Mouse (Mus musculus) mouse embryonic stem cell (cell line): ENCODE measurements around the gene Sv2c.
"Not testable (repeated sequence)": the region's sequence is repeated elsewhere in the genome, so short reads cannot be mapped to it uniquely, and the experiment has no call there.

Experiments used
- in situ Hi-C, 2 experiments: fragments of 300-500 bp; cut with MboI; formaldehyde crosslinking; loops; 1 replicate in 1 of 2; 3 replicates in 1 of 2; pipeline ENCODE4 v1.14.3; 2019 to 2020; ENCODE audit warnings: low sequenced_read_pairs in 2 of 2, low pct_unique_long_range_greater_than_20kb in 1 of 2, mixed read lengths in 1 of 2; ENCODE audit not compliant: unreplicated experiment in 1 of 2

The Sv2c gene

DNA sequence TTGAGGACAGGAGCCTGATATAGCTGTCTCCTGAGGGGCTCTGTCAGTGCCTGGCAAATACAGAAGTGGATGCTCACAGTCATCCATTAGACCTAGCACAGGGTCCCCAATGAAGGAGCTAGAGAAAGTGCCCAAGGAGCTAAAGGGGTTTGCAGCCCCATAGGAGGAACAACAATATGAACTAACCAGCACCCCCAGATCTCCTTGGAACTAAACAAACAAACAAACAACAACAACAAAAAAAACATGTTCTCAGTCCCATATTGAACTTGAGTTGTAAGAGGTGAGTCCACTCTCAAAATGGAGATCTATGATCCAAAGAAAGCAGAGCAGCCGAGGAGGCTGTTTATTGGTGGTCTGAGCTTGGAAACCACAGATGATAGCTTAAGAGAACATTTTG is 50.6 kb downstream of the Sv2c start, which contains the start of gene Gm17190:
Gm17190 (plus strand) TSS at position 301 of the 400 bp plus-strand sequence.
- in situ Hi-C loops = not testable (repeated sequence)

DNA sequence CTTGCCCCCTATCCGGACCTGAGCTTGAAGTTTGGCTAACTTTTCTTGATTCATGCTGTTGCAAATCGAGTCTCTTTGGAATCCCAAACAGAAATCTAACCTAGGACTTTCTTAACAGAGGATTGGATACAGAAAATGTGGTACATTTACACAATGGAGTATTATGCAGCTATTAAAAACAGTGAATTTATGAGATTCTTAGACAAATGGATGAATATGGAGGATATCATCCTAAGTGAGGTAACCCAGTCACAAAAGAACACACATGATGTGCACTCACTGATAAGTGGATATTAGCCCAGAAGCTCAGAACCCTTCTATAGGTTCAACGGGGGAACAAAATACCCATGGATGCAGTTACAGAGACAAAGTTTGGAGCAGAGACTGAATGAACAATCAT is 51.1 kb downstream of the Sv2c start, which contains the start of gene Gm20075:
Gm20075 (minus strand) TSS at position 101 of the 400 bp plus-strand sequence.
- in situ Hi-C loops = not testable (repeated sequence)

DNA sequence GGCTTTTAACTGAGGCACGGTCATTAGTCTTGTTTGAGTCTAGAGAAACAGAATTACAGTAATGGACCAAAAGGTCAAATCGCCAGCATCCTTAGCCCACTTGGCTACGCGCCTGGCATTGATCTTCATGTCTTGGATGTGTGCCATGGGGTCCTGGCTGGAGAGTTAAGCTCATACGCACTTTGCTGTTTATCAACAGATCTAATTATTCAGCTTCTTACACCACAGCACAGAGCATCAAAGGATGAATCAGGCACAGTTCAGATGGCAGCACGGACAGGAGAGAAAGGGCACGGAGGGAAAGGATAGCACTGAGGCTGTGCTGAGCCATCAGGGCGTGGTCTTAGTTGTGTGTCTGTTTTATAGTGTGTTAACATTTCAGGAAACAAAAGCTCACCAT is 58.8 kb downstream of the Sv2c start:
- in situ Hi-C loops = no loop called here

DNA sequence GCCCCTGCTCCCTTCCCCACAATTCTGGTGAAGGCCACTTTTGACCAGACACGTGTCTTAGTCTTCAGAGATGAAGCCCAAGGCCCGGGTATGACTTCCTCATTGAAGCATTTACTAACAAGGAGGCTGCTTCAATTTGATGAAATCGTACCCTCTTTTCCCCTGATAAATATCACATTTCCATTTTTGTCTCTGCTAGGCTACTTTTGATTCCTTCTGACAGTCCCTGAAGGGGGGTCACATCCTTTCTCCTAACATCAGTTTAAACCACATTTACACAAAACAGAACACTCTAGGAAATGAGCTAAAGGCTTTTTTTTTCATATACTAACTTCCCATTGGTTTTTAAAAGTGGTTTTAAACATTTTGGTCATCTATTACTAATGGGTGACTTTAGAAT is 79.6 kb downstream of the Sv2c start:
- in situ Hi-C loops = no loop called here

DNA sequence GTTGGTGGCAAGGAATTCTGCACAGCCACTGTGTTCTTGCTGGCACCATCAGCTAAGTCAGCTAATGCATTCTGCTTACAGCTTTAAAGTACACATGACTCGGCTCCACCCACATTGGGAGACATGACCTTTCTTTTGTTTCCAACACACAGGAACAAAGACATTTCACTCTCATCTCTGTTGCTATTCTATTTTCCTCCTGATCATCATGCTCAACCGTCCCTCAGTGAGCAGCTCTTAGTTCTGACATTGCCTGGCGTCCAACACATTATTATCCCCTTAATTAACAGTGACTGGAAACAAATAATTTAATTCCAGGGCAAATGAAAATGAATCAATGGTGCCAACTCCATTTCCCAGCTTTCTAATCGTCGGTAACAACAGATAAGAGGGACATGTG is 87.0 kb downstream of the Sv2c start:
- in situ Hi-C loops = loop anchor here in 1 of 2 experiments (25.0 kb wide), 2 partner anchors 192 to 542 kb away; no protein-coding TSS in a partner anchor

DNA sequence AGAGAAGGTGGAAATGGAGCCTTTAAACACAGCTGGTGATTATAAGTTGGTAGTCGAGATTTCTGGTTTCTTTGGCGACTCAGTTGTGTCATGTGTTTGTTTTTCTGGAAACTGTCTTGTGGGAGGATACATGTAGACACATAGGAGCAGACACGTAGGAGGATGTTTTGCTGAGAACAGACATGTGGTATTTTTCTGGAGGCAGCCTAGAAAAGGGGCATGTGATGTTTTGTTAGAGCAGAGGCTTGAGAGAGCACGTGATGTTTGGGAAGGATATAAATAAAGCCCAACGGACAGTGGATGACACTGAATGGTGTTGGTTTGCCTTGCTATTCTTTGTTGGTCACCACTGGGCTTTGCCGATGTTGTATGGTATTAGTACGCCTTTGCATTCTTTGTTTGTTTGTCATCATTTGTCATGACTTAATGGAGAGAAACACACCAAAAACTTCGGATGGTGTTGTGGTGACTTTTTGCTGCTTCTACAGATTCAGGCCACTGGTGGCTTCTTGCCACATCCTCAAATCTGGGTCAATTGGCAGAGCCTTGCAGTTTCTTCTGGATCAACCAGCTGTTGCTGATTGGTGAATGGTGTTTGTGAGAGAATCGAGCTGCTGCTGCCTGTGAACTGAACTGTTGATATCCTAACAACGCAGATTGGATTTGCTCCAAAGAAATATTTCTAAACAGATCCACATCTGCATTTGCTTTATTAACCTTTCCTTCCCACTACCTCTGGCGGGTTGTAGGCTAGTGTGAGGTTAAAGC is 91.9 kb downstream of the Sv2c start:
- in situ Hi-C loops = loop anchor here in 1 of 2 experiments (25.0 kb wide), 2 partner anchors 197 to 547 kb away; no protein-coding TSS in a partner anchor

DNA sequence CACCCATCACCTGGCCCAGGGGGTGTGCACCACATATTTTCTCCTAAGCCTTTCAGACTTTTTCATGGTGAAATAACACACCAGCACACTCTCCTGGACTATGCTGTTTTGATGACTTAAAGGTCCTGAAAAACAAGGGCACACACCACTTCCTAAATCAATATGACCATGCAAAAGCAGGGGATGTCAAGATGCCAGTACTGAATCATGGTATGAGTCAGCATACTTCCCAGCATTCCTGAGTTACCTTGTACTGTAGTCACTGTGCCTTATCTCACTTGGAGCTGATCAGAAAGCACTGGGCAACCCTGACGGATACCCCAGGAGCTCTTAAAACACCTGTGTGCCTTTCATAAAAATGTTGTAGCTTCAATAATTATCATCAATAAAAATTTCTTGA is 92.8 kb downstream of the Sv2c start:
- in situ Hi-C loops = loop anchor here in 1 of 2 experiments (25.0 kb wide), 2 partner anchors 198 to 548 kb away; no protein-coding TSS in a partner anchor

DNA sequence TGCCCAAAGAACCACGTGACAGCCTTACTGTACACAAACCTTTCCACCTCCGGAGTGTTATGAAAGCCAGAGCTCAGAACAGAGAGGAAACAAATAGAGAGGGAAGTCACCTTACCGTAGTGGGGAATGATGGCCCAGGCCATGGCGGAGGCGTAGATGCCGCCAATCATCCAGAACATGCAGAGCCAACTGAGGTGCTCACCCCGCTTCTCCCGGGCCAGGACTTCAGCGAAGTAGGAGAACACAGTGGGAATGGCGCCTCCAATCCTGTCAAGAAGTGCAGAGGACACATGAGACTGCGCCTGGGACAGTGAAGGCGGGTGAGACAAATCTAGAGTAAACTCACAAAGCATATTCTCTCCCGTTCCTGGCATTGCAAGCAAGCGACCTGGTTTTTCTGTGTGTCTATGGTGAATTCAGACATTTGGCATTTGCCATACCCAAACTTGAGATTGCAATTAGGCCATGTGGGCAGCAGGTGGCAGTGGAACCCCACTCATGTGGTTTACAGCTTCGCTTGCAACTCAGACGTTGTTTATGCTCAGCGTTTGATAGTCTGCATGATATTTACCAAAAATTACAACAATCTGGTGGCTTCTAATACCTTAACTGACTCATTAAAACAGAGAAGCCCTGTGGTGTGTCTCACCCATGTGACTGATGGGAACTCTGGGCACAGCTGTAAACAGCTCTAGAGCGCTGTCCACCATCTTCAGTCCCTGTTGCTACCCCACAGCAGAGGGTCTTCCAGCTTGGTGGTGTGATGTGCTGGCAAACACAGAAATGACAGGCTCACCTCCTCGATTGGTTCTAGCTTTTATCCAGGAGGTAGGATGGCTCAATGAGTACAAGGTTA is 101.8 kb downstream of the Sv2c start:
- in situ Hi-C loops = loop anchor here in 1 of 2 experiments (25.0 kb wide), 2 partner anchors 207 to 557 kb away; no protein-coding TSS in a partner anchor

DNA sequence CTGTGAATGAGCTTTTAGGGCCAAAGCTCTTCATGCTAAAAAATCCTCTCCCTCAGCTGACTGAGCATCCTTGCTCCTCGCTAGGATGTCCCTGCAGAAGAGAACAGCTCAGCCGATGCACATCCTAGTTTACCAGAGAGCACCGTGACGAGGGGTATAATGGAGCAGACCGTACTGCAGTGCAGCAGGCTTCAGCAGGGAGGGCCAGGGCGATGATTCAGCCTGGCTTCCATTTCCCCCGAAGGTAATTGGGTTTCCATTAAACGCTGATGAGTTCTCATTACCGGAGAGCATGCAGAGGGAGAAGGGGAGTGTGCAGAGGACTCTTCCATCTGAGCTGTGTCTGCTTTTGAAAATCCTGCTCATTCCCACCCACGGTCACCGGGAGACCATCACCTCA is 108.5 kb downstream of the Sv2c start:
- in situ Hi-C loops = loop anchor here in 1 of 2 experiments (25.0 kb wide), 1 partner anchor 413 kb away; no protein-coding TSS in a partner anchor

DNA sequence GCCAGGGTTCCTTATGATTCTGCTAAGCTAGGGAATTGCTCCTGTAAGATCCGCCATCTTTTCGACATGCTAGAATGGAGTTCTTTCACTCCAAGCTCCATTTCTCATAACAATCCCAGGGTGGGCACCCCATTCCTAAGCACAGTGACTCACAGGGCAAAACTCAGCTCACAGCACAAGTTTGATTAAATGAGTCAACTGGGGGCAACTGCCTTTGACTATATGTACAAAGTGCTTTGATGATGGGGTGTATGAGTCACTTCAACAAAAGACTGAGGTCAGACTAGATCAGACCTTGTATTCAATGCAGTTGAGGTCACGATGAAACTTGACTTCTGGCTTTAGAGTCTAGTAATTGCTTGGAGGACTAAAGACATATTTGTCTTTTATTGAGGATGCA is 116.9 kb downstream of the Sv2c start:
- in situ Hi-C loops = loop anchor here in 1 of 2 experiments (25.0 kb wide), 1 partner anchor 422 kb away; no protein-coding TSS in a partner anchor

DNA sequence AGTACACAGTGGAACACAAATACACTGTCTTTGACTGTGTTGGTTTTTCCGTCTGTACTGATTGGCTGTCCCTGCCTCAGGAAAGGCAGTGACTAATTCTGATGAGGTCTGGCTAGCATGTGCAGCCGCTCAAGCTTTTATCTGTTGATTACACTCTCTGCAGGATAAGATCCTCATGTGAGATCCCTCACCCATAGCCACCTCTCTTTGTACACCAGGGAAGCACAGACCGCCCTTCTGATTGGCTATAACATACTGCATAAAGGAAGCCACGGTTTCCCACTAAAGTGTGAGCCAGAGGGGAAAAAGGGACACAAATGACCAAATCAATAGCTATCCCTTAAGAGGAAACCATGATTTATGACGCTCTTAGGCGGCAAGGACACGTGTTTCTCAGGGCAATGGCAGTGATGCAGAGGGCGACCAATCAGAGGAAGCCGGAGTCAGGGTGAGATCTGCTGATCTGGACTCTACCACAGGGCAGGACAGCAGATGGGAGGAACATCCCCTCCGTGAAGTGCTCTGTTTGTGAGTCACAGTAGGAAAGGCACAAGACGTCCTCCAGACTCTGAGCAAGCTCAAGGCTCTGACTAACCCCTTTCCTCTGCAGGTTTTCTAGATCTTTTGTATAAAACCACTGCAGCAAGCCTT is 121.4 kb downstream of the Sv2c start:
- in situ Hi-C loops = loop anchor here in 1 of 2 experiments (25.0 kb wide), 1 partner anchor 426 kb away; no protein-coding TSS in a partner anchor

DNA sequence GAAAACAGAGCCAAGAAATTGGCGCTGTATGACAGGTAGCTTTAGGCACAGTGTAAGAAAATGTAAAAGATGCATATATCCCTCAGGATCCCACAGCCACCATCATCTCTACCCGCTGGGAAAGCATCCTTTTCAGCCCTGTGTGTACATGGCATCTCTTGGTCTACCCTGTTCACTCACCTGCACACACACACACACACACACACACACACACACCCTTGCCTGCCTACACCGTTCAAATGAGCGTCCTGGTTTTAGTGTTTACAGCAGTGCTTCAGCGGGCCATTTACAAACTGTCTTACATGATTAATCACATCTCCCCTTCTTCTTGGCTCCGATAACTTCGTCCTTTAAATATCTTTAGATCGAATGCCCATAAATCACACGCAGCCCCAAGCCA is 123.4 kb downstream of the Sv2c start:
- in situ Hi-C loops = loop anchor here in 1 of 2 experiments (25.0 kb wide), 1 partner anchor 428 kb away; no protein-coding TSS in a partner anchor

DNA sequence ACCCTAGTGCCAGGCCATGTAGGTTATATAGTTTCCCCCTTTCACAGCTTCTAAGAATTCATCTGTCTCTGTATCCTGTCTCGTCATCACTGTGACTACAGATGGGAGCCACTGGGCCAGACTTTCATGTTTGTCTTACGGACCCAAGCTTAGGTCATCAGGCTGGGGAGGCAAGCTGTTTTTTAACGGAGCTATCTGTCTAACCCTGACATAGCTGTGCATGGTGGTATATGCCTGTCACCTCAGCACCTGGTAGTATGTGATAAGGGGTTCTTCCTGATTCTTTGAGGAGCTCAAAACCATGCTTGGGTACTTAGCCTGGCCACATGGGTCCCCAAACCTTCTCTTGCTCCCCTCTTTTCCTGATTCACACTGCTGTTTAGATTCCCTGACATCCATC is 124.2 kb downstream of the Sv2c start:
- in situ Hi-C loops = loop anchor here in 1 of 2 experiments (25.0 kb wide), 1 partner anchor 429 kb away; no protein-coding TSS in a partner anchor

DNA sequence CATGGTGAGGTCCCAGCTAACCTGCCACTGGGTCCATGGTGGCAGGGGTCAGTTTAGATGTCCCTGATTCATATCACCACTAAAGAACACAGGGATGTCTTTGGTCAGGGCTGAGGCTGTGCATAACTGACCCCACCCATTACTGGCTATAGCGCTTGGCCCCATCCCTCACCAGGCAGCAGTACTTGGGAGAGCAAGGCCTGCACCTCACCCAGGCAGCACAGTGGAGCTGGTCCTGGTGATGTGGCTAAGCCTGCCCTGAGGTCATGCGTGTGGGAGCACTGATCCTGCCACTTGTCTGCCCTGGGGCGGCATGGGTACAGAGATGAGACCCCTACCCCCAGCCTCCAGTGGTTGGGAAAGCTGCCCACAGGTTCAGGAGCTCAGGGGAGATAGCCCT is 128.8 kb downstream of the Sv2c start:
- in situ Hi-C loops = loop anchor here in 1 of 2 experiments (25.0 kb wide), 1 partner anchor 434 kb away; no protein-coding TSS in a partner anchor

DNA sequence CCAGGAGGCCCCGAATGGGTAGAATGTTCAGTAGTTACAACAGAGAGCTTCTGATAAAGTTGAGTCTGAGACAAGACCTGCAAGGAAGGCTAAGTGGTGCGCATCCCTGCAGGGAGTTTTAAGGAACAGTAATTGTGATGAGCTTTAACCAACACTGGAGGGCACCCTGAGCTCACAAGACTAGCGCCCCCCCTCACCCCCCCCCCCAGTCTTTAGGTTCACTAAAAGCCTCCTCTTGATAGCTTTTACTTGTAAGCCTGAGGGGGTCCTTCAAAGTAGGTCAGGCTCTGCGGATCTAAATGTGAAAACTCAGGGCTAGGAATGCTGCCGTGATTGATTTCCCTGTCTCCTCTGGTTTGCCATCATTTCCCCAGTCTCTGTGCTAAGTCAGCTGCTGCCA is 129.9 kb downstream of the Sv2c start:
- in situ Hi-C loops = loop anchor here in 1 of 2 experiments (25.0 kb wide), 1 partner anchor 435 kb away; no protein-coding TSS in a partner anchor

DNA sequence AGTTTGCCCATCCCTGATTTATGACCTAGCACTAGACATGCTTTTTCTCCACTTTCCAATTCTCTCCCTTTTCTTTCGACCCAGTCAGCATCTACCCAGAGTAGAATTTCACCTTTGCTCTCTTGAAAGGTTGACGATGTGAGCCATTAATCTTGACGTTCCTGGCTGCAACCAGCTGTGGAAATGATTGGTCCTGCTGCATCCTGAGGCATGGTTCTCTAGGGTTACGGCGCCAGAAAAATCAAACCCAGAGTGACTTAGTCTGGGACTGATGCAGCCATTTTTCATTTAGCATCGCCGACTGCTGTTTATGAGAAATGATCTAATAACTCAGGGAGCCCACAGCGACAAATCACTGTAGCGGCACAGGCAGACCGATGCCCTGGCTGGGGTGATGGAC is 133.0 kb downstream of the Sv2c start:
- in situ Hi-C loops = no loop called here

DNA sequence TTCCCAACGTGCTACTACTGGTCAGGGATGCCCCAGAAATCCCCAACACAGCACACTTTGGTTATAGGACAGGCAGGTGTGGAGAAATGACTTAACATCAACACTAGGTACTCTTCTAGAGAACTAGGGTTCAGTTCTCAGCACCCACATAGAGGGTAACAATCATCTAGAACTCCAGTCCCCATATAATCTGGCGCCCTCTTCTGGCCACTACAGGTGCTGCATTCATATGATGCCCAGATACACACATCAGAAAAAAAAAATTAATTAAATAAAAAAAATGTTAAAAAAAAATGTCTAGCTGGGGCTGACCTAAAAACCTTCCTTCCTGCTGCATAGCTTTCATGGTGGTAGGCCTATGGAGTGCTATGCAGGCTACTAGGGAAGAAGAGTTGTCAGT is 135.1 kb downstream of the Sv2c start:
- in situ Hi-C loops = no loop called here
